Mouse (Mus musculus): ENCODE results near the gene Uaca.
"Not testable (repeated sequence)": the region's sequence is repeated elsewhere in the genome, so short reads cannot be mapped to it uniquely, and the experiment has no call there.

Uaca gene

GRCm38 (mm10) chr9:60794841-60795351 lies 554 bp downstream of the Uaca start:
- peak; percentile 13 to 55 for DNase-seq (ENCODE audit: low spot score in 2 of 2)

- no peak for DNase-seq (ENCODE audit: low spot score in 2 of 2)
These were observed 1.7 kb downstream of the Uaca start for GRCm38 (mm10) chr9:60796076-60796475.

- DNase-seq (ENCODE audit: low spot score in 2 of 2), result no peak
These were observed 2.8 kb downstream of the Uaca start for GRCm38 (mm10) chr9:60797126-60797525.

GRCm38 (mm10) chr9:60799061-60799460 lies 4.7 kb downstream of the Uaca start:
- DNase-seq (ENCODE audit: low spot score in 2 of 2), result no peak

- no peak for DNase-seq (ENCODE audit: low spot score in 2 of 2)
These were observed 6.5 kb downstream of the Uaca start for GRCm38 (mm10) chr9:60800663-60801382.

DNA sequence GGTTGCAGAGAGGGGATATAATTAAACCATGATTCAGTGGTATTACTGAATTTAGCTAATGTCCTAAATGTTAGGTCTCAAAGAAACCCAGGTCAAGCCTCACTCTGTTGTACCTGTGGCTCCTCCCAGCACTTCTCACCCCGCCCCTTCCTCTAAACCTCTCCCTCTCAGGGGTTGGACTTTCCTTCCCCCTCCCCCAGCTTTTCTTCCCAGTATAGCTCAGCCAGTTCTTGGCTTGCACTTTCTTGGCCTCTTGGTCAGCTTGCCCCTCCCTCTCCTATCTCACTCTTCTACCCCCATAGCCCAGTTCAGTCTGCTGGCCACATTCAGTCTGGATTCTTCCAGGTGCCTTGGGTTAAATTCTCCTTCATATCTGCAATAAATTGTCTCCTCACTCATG lies 7.4 kb downstream of the Uaca start:
- no peak for DNase-seq (ENCODE audit: low spot score in 2 of 2)

DNA sequence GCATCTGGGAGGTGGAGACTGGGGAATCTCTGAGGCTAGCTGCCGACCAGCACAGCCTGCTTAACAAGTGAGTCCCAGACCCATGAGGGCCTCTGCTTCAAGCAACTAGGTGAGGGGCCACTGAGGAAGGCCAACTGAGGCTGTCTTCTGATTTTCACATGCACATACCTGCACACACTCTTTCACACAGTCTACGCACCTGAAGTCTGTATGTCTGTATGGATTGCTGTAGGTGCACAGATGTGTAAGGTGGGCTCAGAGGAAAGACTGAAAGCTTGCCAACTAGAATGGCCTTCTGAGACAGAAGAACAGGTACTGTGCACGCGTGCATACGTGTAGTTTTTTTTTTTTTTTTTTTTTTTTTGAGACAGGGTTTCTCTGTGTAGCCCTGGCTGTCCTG lies 8.0 kb downstream of the Uaca start:
- no peak for DNase-seq (ENCODE audit: low spot score in 2 of 2)

- DNase-seq (ENCODE audit: low spot score in 2 of 2), result no peak
These were observed 11.7 kb downstream of the Uaca start for GRCm38 (mm10) chr9:60806021-60806420.

- no peak for DNase-seq (ENCODE audit: low spot score in 2 of 2)
These were observed 13.7 kb downstream of the Uaca start for GRCm38 (mm10) chr9:60807996-60808395.

DNA sequence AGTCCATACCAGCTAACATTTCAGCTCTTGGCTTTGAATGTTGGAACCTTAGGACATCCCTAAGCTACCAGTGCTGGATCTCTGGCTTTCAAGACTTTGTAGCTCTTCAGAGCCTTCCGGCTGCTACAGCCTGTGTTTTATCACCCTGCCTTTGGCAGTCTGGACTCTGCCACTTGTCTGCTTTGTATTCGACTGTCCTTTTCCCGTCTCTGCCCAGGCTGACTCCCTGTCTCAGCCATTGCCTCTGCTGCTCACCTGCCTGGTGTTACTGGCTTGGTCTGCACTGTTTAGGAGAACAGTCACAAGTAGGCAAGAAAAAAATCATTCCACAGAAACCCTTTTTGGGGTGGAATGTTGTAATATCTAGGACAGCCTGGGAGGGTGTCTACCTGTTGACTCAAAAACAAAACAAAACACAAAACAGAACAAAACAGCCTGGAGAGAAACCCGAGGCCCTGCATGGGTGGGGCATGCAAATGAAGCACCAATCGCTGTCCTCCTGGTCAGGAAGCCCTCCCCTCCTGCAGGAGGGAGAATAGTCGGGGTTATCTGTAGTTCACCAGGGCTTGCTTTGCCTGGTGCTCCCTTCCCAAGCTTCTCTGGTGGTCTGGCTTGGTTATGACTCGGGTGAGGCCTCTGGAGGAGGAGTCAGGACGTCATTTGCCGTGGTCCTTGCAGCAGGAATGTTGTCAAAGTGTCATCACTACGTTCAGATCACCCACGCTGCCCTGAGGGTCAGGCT lies 19.0 kb downstream of the Uaca start:
- peak; percentile 28 to 35 for DNase-seq (ENCODE audit: low spot score in 2 of 2)

GRCm38 (mm10) chr9:60815502-60815901 lies 21.2 kb downstream of the Uaca start:
- DNase-seq (ENCODE audit: low spot score in 2 of 2), result no peak

- no peak for DNase-seq (ENCODE audit: low spot score in 2 of 2)
These were observed 23.2 kb downstream of the Uaca start for GRCm38 (mm10) chr9:60817585-60817984.

DNA sequence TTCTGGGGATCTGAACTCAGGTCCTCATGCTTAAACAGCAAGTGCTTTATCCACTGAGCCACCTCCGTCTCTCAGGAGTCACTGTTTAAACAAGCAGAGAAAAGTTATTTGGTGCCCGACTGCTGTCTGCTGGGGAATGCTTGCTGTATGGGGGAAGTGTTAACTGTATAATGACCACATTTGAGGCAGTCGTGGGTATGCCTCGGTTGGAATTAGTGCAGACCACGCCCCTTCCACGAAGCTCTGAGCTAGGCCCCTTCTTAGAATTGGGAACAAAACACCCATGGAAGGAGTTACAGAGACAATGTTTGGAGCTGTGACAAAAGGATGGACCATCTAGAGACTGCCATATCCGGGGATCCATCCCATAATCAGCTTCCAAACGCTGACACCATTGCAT lies 24.2 kb downstream of the Uaca start:
- not testable (repeated sequence) for DNase-seq (ENCODE audit: low spot score in 2 of 2)

- no peak for DNase-seq (ENCODE audit: low spot score in 2 of 2)
These were observed 25.0 kb downstream of the Uaca start for GRCm38 (mm10) chr9:60819340-60819739.

DNA sequence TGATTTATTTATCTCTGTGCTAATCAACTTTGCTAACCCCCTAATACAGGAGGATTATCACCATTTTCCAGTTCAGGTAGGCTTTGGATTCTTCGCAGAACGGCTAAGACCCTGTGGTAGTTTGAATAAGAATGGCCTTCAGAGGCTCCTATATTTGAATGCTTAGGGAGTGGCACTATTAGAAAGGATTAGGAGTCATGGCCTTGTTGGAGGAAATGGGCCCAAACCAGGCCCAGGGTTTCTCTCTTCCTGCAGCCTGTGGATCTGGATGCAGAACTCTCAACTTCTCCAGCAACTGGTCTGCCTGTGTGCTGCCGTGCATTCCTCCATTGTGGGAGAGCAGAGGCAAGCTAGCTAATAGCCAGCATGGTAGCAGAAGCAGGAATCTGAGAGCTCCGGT lies 27.2 kb downstream of the Uaca start:
- DNase-seq (ENCODE audit: low spot score in 2 of 2), result no peak

GRCm38 (mm10) chr9:60822681-60823080 lies 28.3 kb downstream of the Uaca start:
- DNase-seq (ENCODE audit: low spot score in 2 of 2), result no peak

DNA sequence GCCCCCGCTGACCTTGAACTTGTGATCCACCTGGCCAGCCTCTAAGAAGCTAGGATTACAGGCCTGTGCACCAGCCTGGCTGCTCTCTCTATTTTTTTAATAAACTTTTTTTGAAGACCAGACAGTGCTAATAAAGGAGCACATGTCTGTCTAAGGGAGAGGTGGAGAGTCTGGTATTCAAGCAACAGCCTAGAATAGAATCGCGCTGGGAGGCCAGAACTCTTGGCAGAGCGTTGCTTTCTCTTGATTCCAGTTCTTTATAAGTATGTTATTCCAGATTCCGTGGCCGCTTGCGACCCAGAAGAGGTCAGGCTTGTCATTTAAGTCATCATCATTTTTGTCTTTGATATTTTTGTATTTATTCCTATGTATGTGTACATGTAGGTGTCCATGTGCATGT lies 31.2 kb downstream of the Uaca start:
- no peak for DNase-seq (ENCODE audit: low spot score in 2 of 2)

DNA sequence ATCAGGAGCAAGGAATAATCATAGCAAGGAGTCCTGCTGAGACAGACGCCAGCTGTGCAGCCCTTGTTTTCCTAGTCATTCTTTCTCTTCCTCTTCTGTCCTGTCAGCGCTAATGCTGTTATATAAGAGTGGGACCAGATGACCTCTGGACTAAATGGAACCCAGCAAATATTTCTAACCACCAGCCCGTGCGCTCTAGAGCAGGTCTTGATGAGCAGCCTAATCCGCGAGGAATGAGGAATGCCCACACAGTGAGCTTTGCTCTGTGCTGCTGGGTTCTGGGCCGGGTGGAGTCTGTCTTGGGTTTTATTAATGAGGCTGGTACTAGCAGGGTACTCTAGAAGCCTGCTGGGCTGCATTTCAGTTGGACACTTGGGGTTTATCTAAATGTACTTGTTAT lies 32.4 kb downstream of the Uaca start:
- no peak for DNase-seq (ENCODE audit: low spot score in 2 of 2)

DNA sequence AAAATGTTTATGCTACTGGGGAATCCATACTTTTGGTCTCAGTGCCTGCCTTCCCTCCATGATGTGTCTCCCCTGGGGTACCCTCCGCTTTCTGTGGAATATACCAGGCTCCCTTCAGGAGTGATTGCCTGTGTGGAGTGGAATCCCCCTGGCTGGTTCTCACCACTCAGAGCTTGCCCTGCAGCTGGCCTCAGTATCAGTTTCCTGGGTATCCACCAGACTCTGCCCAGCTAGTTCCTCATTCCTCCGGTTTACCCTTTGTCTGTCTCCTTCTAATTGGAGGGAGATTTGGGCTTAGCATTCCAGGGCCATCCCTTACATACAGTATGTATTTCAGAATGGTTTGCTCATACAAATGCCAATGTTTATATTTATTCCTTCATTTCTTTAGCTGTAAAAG lies 33.9 kb downstream of the Uaca start:
- DNase-seq (ENCODE audit: low spot score in 2 of 2), result no peak

GRCm38 (mm10) chr9:60829610-60830009 lies 35.3 kb downstream of the Uaca start:
- no peak for DNase-seq (ENCODE audit: low spot score in 2 of 2)

DNA sequence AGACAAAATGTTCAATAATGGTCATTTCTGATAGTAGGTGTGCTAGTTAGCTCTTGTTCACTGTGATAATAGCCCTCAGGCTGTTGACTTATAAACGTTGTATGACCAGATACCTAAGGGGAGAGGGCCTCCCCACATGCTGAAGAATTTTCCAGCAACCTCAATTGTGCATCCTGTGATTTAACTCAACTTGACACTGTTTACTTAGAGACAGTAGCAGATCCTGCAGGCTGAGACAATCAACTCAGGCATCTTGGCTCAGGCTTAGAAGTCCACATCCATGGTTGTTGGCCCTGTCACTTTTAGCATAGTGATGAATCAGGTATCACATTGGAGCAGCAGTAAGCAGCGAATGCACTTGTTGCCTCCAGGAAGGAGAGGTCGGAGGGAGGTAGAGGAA lies 35.7 kb downstream of the Uaca start:
- DNase-seq (ENCODE audit: low spot score in 2 of 2), result no peak

- DNase-seq (ENCODE audit: low spot score in 2 of 2), result no peak
These were observed 37.9 kb downstream of the Uaca start for GRCm38 (mm10) chr9:60832233-60832632.

GRCm38 (mm10) chr9:60836151-60836550 lies 41.8 kb downstream of the Uaca start:
- DNase-seq (ENCODE audit: low spot score in 2 of 2), result no peak

Data from urinary bladder, adult 18-20 months (tissue).